Comparison of ENCODE assay signal across 8 mouse cellular contexts in genomic region chr5:65391753-65392152, GRCm38 (mm10). TPM values are rescaled to one million over a fixed set of nuclear protein-coding genes. Genes with fewer than 3 reads are reported as not detected.
DNase-seq lines count a peak whose midpoint lies in the region; ATAC-seq and TF ChIP-seq lines count a peak whose summit lies in the region.

No protein-coding gene starts in this region.

- peak; percentile 34 for ATAC-seq in forebrain, embryonic 15.5 days (replicated peaks)
- ATAC-seq in liver, embryonic 16.5 days (ENCODE audit: low read depth): no peak

- H3K9ac ChIP-seq in forebrain, embryonic 15.5 days (replicated peaks): peak overlapping the region; percentile 69
- peak overlapping the region; percentile 85 for H3K9ac ChIP-seq in liver, embryonic 16.5 days (ENCODE audit: low read depth, low read length)

- peak overlapping the region; percentile 94 for H3K4me3 ChIP-seq in layer of hippocampus, adult 2 months
- H3K4me3 ChIP-seq in forebrain, embryonic 15.5 days: peak overlapping the region; percentile 92
- peak overlapping the region; percentile 98 for H3K4me3 ChIP-seq in liver, embryonic 16.5 days (ENCODE audit: low read depth, low read length)

- H3K27me3 ChIP-seq in forebrain, embryonic 15.5 days: no peaks in the 10 kb centered on the region
- no peaks in the 10 kb centered on the region for H3K27me3 ChIP-seq in liver, embryonic 16.5 days (ENCODE audit: control insufficient read depth, insufficient read depth, low read depth, low read length)

- 2% methylated on average over 12 of the region's 12 CpGs for WGBS in forebrain, embryonic 15.5 days
- 3% methylated on average over 12 of the region's 12 CpGs for WGBS in liver, embryonic 16.5 days (ENCODE audit: insufficient replicate concordance)

- no peak for DNase-seq in layer of hippocampus, adult 2 months (ENCODE audit: low spot score in 2 of 2)
- DNase-seq in layer of hippocampus, adult 9-11 months: no peak
- DNase-seq in ZHBTc4 (ENCODE audit: low read depth, low spot score): peak; percentile 67
- no peak for DNase-seq in adrenal gland, postnatal 36 days
- DNase-seq in gastrocnemius, postnatal 4 days (ENCODE audit: low spot score in 2 of 2): no peak
- no peak for DNase-seq in layer of hippocampus, postnatal 10 days (ENCODE audit: low spot score in 2 of 2)

- H3K27ac ChIP-seq in layer of hippocampus, adult 2 months: peak overlapping the region; percentile 98
- peak overlapping the region; percentile 63 for H3K27ac ChIP-seq in forebrain, embryonic 15.5 days (replicated peaks)
- peak overlapping the region; percentile 63 for H3K27ac ChIP-seq in liver, embryonic 16.5 days (ENCODE audit: low read length)

- H3K36me3 ChIP-seq in forebrain, embryonic 15.5 days: peaks cover 53% of the 10 kb centered on the region
- H3K36me3 ChIP-seq in liver, embryonic 16.5 days (ENCODE audit: control insufficient read depth, insufficient read depth): peaks cover 30% of the 10 kb centered on the region

- H3K4me1 ChIP-seq in forebrain, embryonic 15.5 days: peaks cover 32% of the 10 kb centered on the region
- peaks cover 14% of the 10 kb centered on the region for H3K4me1 ChIP-seq in liver, embryonic 16.5 days (ENCODE audit: control insufficient read depth, low read depth, low read length)

- H3K9me3 ChIP-seq in forebrain, embryonic 15.5 days: no peaks in the 10 kb centered on the region
- no peaks in the 10 kb centered on the region for H3K9me3 ChIP-seq in liver, embryonic 16.5 days (replicated peaks; ENCODE audit: control insufficient read depth, low read length)

- H3K4me2 ChIP-seq in forebrain, embryonic 15.5 days (replicated peaks): peak overlapping the region; percentile 76
- peak overlapping the region; percentile 89 for H3K4me2 ChIP-seq in liver, embryonic 16.5 days (ENCODE audit: low read depth, low read length)

- no peak for TF ChIP-seq CTCF in layer of hippocampus, adult 2 months (conservative IDR thresholded peaks at IDR 0.05)

RNA-seq across cellular contexts. Expression of gene Lias, which starts 0.5 kb away (rescaled TPM):
- 10 to 100 TPM; 33.6 to 37.3 TPM for total RNA-seq in layer of hippocampus, adult 2 months (2021)
- polyA plus RNA-seq in forebrain, embryonic 15.5 days (2015; fragmentation: Nextera tagmentation; extraction: Ambion mirVana): 62.5 and 69.0 TPM in 2 replicates
- polyA plus RNA-seq in liver, embryonic 16.5 days (2015; fragmentation: Nextera tagmentation; extraction: Ambion mirVana): 28.2 and 35.1 TPM in 2 replicates
- total RNA-seq in adrenal gland, postnatal 36 days (2021): 10 to 100 TPM; 57.5 to 57.9 TPM
- total RNA-seq in gastrocnemius, postnatal 4 days (2021): 10 to 100 TPM; 45.3 to 59.0 TPM
- 10 to 100 TPM; 37.4 to 38.2 TPM for total RNA-seq in layer of hippocampus, postnatal 10 days (2021)

RNA-seq across cellular contexts. Expression of gene Rpl9, which starts 0.5 kb away (rescaled TPM):
- total RNA-seq in layer of hippocampus, adult 2 months (2021): 100 to 1,000 TPM; 705 to 728 TPM
- polyA plus RNA-seq in forebrain, embryonic 15.5 days (2015; fragmentation: Nextera tagmentation; extraction: Ambion mirVana): 635 and 693 TPM in 2 replicates
- 482 and 527 TPM in 2 replicates for polyA plus RNA-seq in liver, embryonic 16.5 days (2015; fragmentation: Nextera tagmentation; extraction: Ambion mirVana)
- total RNA-seq in adrenal gland, postnatal 36 days (2021): 1,000 to 10,000 TPM; 1,087 to 1,104 TPM
- total RNA-seq in gastrocnemius, postnatal 4 days (2021): 1,000 to 10,000 TPM; 1,010 to 1,162 TPM
- 100 to 1,000 TPM; 633 to 651 TPM for total RNA-seq in layer of hippocampus, postnatal 10 days (2021)

RNA-seq across cellular contexts. Expression of gene Klb, which starts 43.6 kb away (rescaled TPM):
- total RNA-seq in layer of hippocampus, adult 2 months (2021): under 1 TPM; 0.46 to 0.66 TPM
- 0.08 TPM in 1 of 2 replicates, not detected in the other for polyA plus RNA-seq in forebrain, embryonic 15.5 days (2015; fragmentation: Nextera tagmentation; extraction: Ambion mirVana)
- polyA plus RNA-seq in liver, embryonic 16.5 days (2015; fragmentation: Nextera tagmentation; extraction: Ambion mirVana): 14.1 and 14.4 TPM in 2 replicates
- 1 to 10 TPM; 8.4 to 9.6 TPM for total RNA-seq in adrenal gland, postnatal 36 days (2021)
- total RNA-seq in gastrocnemius, postnatal 4 days (2021): 1 to 10 TPM; 1.4 to 3.7 TPM
- total RNA-seq in layer of hippocampus, postnatal 10 days (2021): under 1 TPM; 0.66 to 0.74 TPM

RNA-seq across cellular contexts. Expression of gene Ugdh, which starts 44.0 kb away (rescaled TPM):
- total RNA-seq in layer of hippocampus, adult 2 months (2021): 10 to 100 TPM; 31.8 to 32.7 TPM
- 60.4 and 60.7 TPM in 2 replicates for polyA plus RNA-seq in forebrain, embryonic 15.5 days (2015; fragmentation: Nextera tagmentation; extraction: Ambion mirVana)
- 26.8 and 31.8 TPM in 2 replicates for polyA plus RNA-seq in liver, embryonic 16.5 days (2015; fragmentation: Nextera tagmentation; extraction: Ambion mirVana)
- total RNA-seq in adrenal gland, postnatal 36 days (2021): 10 to 100 TPM; 84.3 to 86.2 TPM
- total RNA-seq in gastrocnemius, postnatal 4 days (2021): 10 to 100 TPM; 40.8 to 41.9 TPM
- total RNA-seq in layer of hippocampus, postnatal 10 days (2021): 10 to 100 TPM; 27.7 to 33.7 TPM

RNA-seq across cellular contexts. Expression of gene Rfc1, which starts 56.3 kb away (rescaled TPM):
- 10 to 100 TPM; 33.2 to 38.2 TPM for total RNA-seq in layer of hippocampus, adult 2 months (2021)
- 44.2 and 46.5 TPM in 2 replicates for polyA plus RNA-seq in forebrain, embryonic 15.5 days (2015; fragmentation: Nextera tagmentation; extraction: Ambion mirVana)
- 31.6 and 36.1 TPM in 2 replicates for polyA plus RNA-seq in liver, embryonic 16.5 days (2015; fragmentation: Nextera tagmentation; extraction: Ambion mirVana)
- total RNA-seq in adrenal gland, postnatal 36 days (2021): 10 to 100 TPM; 42.2 to 51.1 TPM
- 10 to 100 TPM; 41.2 to 43.6 TPM for total RNA-seq in gastrocnemius, postnatal 4 days (2021)
- 10 to 100 TPM; 26.6 to 29.5 TPM for total RNA-seq in layer of hippocampus, postnatal 10 days (2021)
